Mouse (Mus musculus): Measurements from ENCODE around the gene Olfr1161. TPM values are rescaled to one million over a fixed set of nuclear protein-coding genes. Genes with fewer than 3 reads are reported as not detected.

Gene Olfr1161
- polyA plus RNA-seq, 1 experiment = not detected

- no peak within 1 kb of the TSS for H3K27ac ChIP-seq (ENCODE audit: control insufficient read depth, insufficient read depth, low read depth, low read length)
- H3K27me3 ChIP-seq (ENCODE audit: control insufficient read depth, insufficient read depth, low read length) = no peaks in the 10 kb centered on the region
Measured at GRCm38 (mm10) chr2:88071730-88072129, 49.2 kb downstream of the Olfr1161 start, which contains the start of gene Olfr1163. Olfr1163 (minus strand) TSS chr2:88071830.

More at GRCm38 (mm10) chr2:88071730-88072129, 49.2 kb downstream of the Olfr1161 start, which contains the start of gene Olfr1163:
- H3K4me3 ChIP-seq (ENCODE audit: control insufficient read depth, low read depth, low read length) = no peak within 1 kb of the TSS
- H3K4me1 ChIP-seq (ENCODE audit: control insufficient read depth, insufficient read depth, low read length) = no peaks in the 10 kb centered on the region
- no peak for TF ChIP-seq CTCF (IDR thresholded peaks at IDR 0.05; ENCODE audit: control insufficient read depth, insufficient read depth, insufficient replicate concordance, low read depth, low read length)
- no peak for TF ChIP-seq POLR2A (IDR thresholded peaks at IDR 0.05; ENCODE audit: control insufficient read depth, low read depth, low read length)
- H3K36me3 ChIP-seq (ENCODE audit: control insufficient read depth, insufficient read depth, low read length) = no peaks in the 10 kb centered on the region

Other genes with a start within 250 kb of the Olfr1161 start
- not detected in 2 replicates for gene Olfr152, start 243.3 kb upstream of the Olfr1161 start, polyA plus RNA-seq (2012; rRNA removed)
- gene Olfr1143, start 222.2 kb upstream of the Olfr1161 start, polyA plus RNA-seq (2012; rRNA removed) = not detected in 2 replicates
- not detected in 2 replicates for gene Olfr1145, start 213.0 kb upstream of the Olfr1161 start, polyA plus RNA-seq (2012; rRNA removed)
- not detected in 2 replicates for gene Olfr1148, start 192.2 kb upstream of the Olfr1161 start, polyA plus RNA-seq (2012; rRNA removed)
- not detected in 2 replicates for gene Olfr1150-ps1, start 178.8 kb upstream of the Olfr1161 start, polyA plus RNA-seq (2012; rRNA removed)
- not detected in 2 replicates for gene Olfr1151, start 166.9 kb upstream of the Olfr1161 start, polyA plus RNA-seq (2012; rRNA removed)
- not detected in 2 replicates for gene Olfr1152, start 156.3 kb upstream of the Olfr1161 start, polyA plus RNA-seq (2012; rRNA removed)
- not detected in 2 replicates for gene Olfr1153, start 127.8 kb upstream of the Olfr1161 start, polyA plus RNA-seq (2012; rRNA removed)
- not detected in 2 replicates for gene Olfr1154, start 117.6 kb upstream of the Olfr1161 start, polyA plus RNA-seq (2012; rRNA removed)
- gene Olfr1155, start 77.6 kb upstream of the Olfr1161 start, polyA plus RNA-seq (2012; rRNA removed) = not detected in 2 replicates
- not detected in 2 replicates for gene Olfr1156, start 69.7 kb upstream of the Olfr1161 start, polyA plus RNA-seq (2012; rRNA removed)
- not detected in 2 replicates for gene Olfr1157, start 54.5 kb upstream of the Olfr1161 start, polyA plus RNA-seq (2012; rRNA removed)
- not detected in 2 replicates for gene Olfr74, start 48.1 kb upstream of the Olfr1161 start, polyA plus RNA-seq (2012; rRNA removed)
- gene Olfr1158, start 32.7 kb upstream of the Olfr1161 start, polyA plus RNA-seq (2012; rRNA removed) = not detected in 2 replicates
- gene Olfr1160, start 14.5 kb upstream of the Olfr1161 start, polyA plus RNA-seq (2012; rRNA removed) = not detected in 2 replicates
- not detected in 2 replicates for gene Olfr73, start 14.9 kb downstream of the Olfr1161 start, polyA plus RNA-seq (2012; rRNA removed)
- not detected in 2 replicates for gene Olfr1162, start 28.4 kb downstream of the Olfr1161 start, polyA plus RNA-seq (2012; rRNA removed)
- not detected in 2 replicates for gene Olfr1163, start 49.1 kb downstream of the Olfr1161 start, polyA plus RNA-seq (2012; rRNA removed)
- not detected in 2 replicates for gene Olfr1164, start 71.2 kb downstream of the Olfr1161 start, polyA plus RNA-seq (2012; rRNA removed)
- gene Olfr1166, start 105.5 kb downstream of the Olfr1161 start, polyA plus RNA-seq (2012; rRNA removed) = not detected in 2 replicates
- not detected in 2 replicates for gene Olfr1167, start 132.4 kb downstream of the Olfr1161 start, polyA plus RNA-seq (2012; rRNA removed)
- gene Olfr1168, start 159.1 kb downstream of the Olfr1161 start, polyA plus RNA-seq (2012; rRNA removed) = not detected in 2 replicates
- gene Olfr1170, start 205.6 kb downstream of the Olfr1161 start, polyA plus RNA-seq (2012; rRNA removed) = not detected in 2 replicates